Mouse (Mus musculus) kidney, postnatal 10 days (tissue): ENCODE data around the gene Cplx2.

Experiments
- DNase-seq: peaks from one replicate; pipeline ENCODE4 v3.0.0; 2021; ENCODE audit warnings: mixed read lengths

Gene Cplx2

GRCm38 (mm10) chr13:54371049-54371386 is at the start of gene Cplx2:
Gene Cplx2, plus strand, starts transcription at chr13:54371349.
- DNase-seq: no peak

GRCm38 (mm10) chr13:54322396-54323306 is 48.5 kb upstream of the Cplx2 start:
- DNase-seq: peak; percentile 74

- DNase-seq: no peak
Measured at GRCm38 (mm10) chr13:54323307-54324165, 47.6 kb upstream of the Cplx2 start.

- DNase-seq: no peak
Measured at GRCm38 (mm10) chr13:54324178-54324577, 47.0 kb upstream of the Cplx2 start.

GRCm38 (mm10) chr13:54325814-54326213 is 45.3 kb upstream of the Cplx2 start:
- DNase-seq: no peak

- DNase-seq: no peak
Measured at GRCm38 (mm10) chr13:54326686-54327447, 44.3 kb upstream of the Cplx2 start.

GRCm38 (mm10) chr13:54328029-54328428 is 43.1 kb upstream of the Cplx2 start:
- no peak for DNase-seq

- no peak for DNase-seq
Measured at GRCm38 (mm10) chr13:54328954-54329490, 42.1 kb upstream of the Cplx2 start.

GRCm38 (mm10) chr13:54331825-54332675 is 39.1 kb upstream of the Cplx2 start:
- DNase-seq: peak; percentile 89

- no peak for DNase-seq
Measured at GRCm38 (mm10) chr13:54332921-54333477, 38.1 kb upstream of the Cplx2 start.

GRCm38 (mm10) chr13:54337058-54337457 is 34.1 kb upstream of the Cplx2 start:
- no peak for DNase-seq

GRCm38 (mm10) chr13:54337541-54337940 is 33.6 kb upstream of the Cplx2 start:
- peak; percentile 42 for DNase-seq

- DNase-seq: no peak
Measured at GRCm38 (mm10) chr13:54338815-54339214, 32.3 kb upstream of the Cplx2 start.

- DNase-seq: no peak
Measured at GRCm38 (mm10) chr13:54345885-54346647, 25.1 kb upstream of the Cplx2 start.

GRCm38 (mm10) chr13:54348011-54348410 is 23.1 kb upstream of the Cplx2 start:
- no peak for DNase-seq

GRCm38 (mm10) chr13:54349126-54349759 is 21.9 kb upstream of the Cplx2 start:
- DNase-seq: no peak

GRCm38 (mm10) chr13:54357420-54357819 is 13.7 kb upstream of the Cplx2 start:
- DNase-seq: peak; percentile 72

GRCm38 (mm10) chr13:54359181-54359580 is 12.0 kb upstream of the Cplx2 start:
- no peak for DNase-seq

GRCm38 (mm10) chr13:54364686-54365085 is 6.5 kb upstream of the Cplx2 start:
- no peak for DNase-seq

GRCm38 (mm10) chr13:54367758-54368157 is 3.4 kb upstream of the Cplx2 start:
- peak; percentile 36 for DNase-seq
